Mouse (Mus musculus) kidney, adult 2 months (tissue): Measurements from ENCODE around the gene Iqsec1.

ENCODE experiments used
- CTCF ChIP-seq: fragments of 200-500 bp; conservative IDR thresholded peaks from 2 replicates; pipeline ENCODE4 v1.5.1; 2011; ENCODE audit warnings: low read depth, mild to moderate bottlenecking, control low read depth, low read length, moderate library complexity, mixed read lengths; ENCODE audit not compliant: insufficient read depth, insufficient read length
- POLR2A ChIP-seq: fragments of 200-500 bp; IDR thresholded peaks from one replicate; pipeline ENCODE4 v1.6.1; 2011; ENCODE audit warnings: low read depth, low read length, control low read depth

GRCm38 (mm10) chr6:90719402-90719801, 269.1 kb downstream of the Iqsec1 start:
- TF ChIP-seq CTCF (no peak), POLR2A (no peak)
